Mouse (Mus musculus) megakaryocyte, embryonic 14.5 days (primary cell): ENCODE measurements at regions not wholly inside any gene's neighbourhood (a gene's known extent, or its start where the extent isn't known, plus 50 kb on each side); places are given as distances from the start of the nearest gene placed in this dataset.

Experiments
- H3K27me3 ChIP-seq: replicated peaks from 2 replicates; pipeline ENCODE3; 2012; ENCODE audit warnings: inconsistent platforms
- H3K36me3 ChIP-seq: replicated peaks from 2 replicates; pipeline ENCODE3; 2012; ENCODE audit warnings: low read length, inconsistent platforms, mixed read lengths
- H3K4me1 ChIP-seq: 2 replicates; pipeline ENCODE4 v1.6.1; 2012; ENCODE audit warnings: inconsistent platforms
- H3K4me3 ChIP-seq: replicated peaks from 2 replicates; pipeline ENCODE3; 2012; ENCODE audit warnings: moderate library complexity, mild to moderate bottlenecking, inconsistent platforms
- H3K9me3 ChIP-seq: 2 replicates; pipeline ENCODE4 v1.6.1; 2012; ENCODE audit warnings: inconsistent platforms
- FLI1 ChIP-seq: IDR thresholded peaks from 2 replicates; pipeline ENCODE4 v1.6.1; 2012; ENCODE audit warnings: low read length, inconsistent platforms, mixed read lengths
- GATA1 ChIP-seq: IDR thresholded peaks from 3 replicates; pipeline ENCODE4 v1.6.1; 2012; ENCODE audit warnings: mixed read lengths, low read length, inconsistent platforms, borderline replicate concordance

DNA sequence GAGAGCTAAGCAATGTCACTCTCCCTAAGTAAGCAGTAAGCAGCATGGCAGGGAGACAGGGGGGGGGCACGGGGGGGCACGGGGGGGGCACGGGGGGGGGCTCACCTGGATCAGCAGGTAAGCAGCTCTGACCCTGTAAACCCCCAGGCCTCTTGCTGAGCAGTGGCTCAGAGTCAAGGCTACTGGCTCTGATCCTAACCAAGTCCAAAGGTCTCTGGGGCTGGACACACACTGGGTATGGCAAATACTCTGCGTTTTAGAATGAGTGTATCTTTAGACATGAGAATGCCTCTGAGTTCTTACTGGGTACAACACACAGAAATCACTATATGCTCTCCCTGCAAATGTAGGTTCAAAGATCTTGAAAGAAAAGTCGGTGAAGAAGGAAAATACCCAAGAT, 136.5 kb downstream of the Barhl2 start:
- no peaks in the 10 kb centered on the region for H3K4me1 ChIP-seq
- no peak for TF ChIP-seq FLI1
- TF ChIP-seq GATA1 = no peak

GRCm38 (mm10) chr5:106321023-106321422, 136.9 kb downstream of the Barhl2 start:
- Histone ChIP-seq H3K36me3 (no peaks in the 10 kb centered on the region), H3K4me1 (no peaks in the 10 kb centered on the region)

More for the DNA sequence above, 136.5 kb downstream of the Barhl2 start:
- Histone ChIP-seq H3K27me3 (no peaks in the 10 kb centered on the region), H3K4me3 (no peak overlapping the region), H3K9me3 (no peaks in the 10 kb centered on the region), H3K36me3 (no peaks in the 10 kb centered on the region)

GRCm38 (mm10) chr5:106320039-106320438, 137.9 kb downstream of the Barhl2 start:
- Histone ChIP-seq H3K9me3 (no peaks in the 10 kb centered on the region), H3K4me1 (no peaks in the 10 kb centered on the region), H3K27me3 (no peaks in the 10 kb centered on the region), H3K36me3 (no peaks in the 10 kb centered on the region), H3K4me3 (no peak overlapping the region)
- TF ChIP-seq FLI1 = no peak
- no peak for TF ChIP-seq GATA1

More at GRCm38 (mm10) chr5:106321023-106321422, 136.9 kb downstream of the Barhl2 start:
- H3K4me3 ChIP-seq = no peak overlapping the region
- H3K27me3 ChIP-seq = no peaks in the 10 kb centered on the region
- H3K9me3 ChIP-seq = no peaks in the 10 kb centered on the region
- TF ChIP-seq FLI1 (no peak), GATA1 (no peak)

GRCm38 (mm10) chr5:106318246-106318645, 139.7 kb downstream of the Barhl2 start:
- H3K4me3 ChIP-seq = no peak overlapping the region
- no peaks in the 10 kb centered on the region for H3K9me3 ChIP-seq
- H3K36me3 ChIP-seq = no peaks in the 10 kb centered on the region
- H3K4me1 ChIP-seq = no peaks in the 10 kb centered on the region
- no peaks in the 10 kb centered on the region for H3K27me3 ChIP-seq
- TF ChIP-seq FLI1 = no peak
- TF ChIP-seq GATA1 = no peak

GRCm38 (mm10) chr5:106313874-106314273, 144.1 kb downstream of the Barhl2 start:
- no peaks in the 10 kb centered on the region for H3K4me1 ChIP-seq
- no peak for TF ChIP-seq FLI1
- no peak for TF ChIP-seq GATA1
- no peaks in the 10 kb centered on the region for H3K27me3 ChIP-seq
- no peak overlapping the region for H3K4me3 ChIP-seq
- H3K9me3 ChIP-seq = no peaks in the 10 kb centered on the region
- H3K36me3 ChIP-seq = no peaks in the 10 kb centered on the region

GRCm38 (mm10) chr5:106301372-106301771, 156.6 kb downstream of the Barhl2 start:
- Histone ChIP-seq H3K4me3 (no peak overlapping the region), H3K27me3 (no peaks in the 10 kb centered on the region), H3K9me3 (no peaks in the 10 kb centered on the region), H3K36me3 (no peaks in the 10 kb centered on the region), H3K4me1 (no peaks in the 10 kb centered on the region)
- TF ChIP-seq GATA1 (no peak), FLI1 (no peak)

GRCm38 (mm10) chr5:106296721-106297120, 161.2 kb downstream of the Barhl2 start:
- Histone ChIP-seq H3K36me3 (no peaks in the 10 kb centered on the region), H3K4me1 (no peaks in the 10 kb centered on the region), H3K27me3 (no peaks in the 10 kb centered on the region), H3K4me3 (no peak overlapping the region), H3K9me3 (no peaks in the 10 kb centered on the region)
- no peak for TF ChIP-seq GATA1
- no peak for TF ChIP-seq FLI1

GRCm38 (mm10) chr5:106295993-106296392, 162.0 kb downstream of the Barhl2 start:
- TF ChIP-seq GATA1 (no peak), FLI1 (no peak)
- H3K4me3 ChIP-seq = no peak overlapping the region
- H3K9me3 ChIP-seq = no peaks in the 10 kb centered on the region
- H3K4me1 ChIP-seq = no peaks in the 10 kb centered on the region
- no peaks in the 10 kb centered on the region for H3K36me3 ChIP-seq
- H3K27me3 ChIP-seq = no peaks in the 10 kb centered on the region

GRCm38 (mm10) chr5:106295538-106295937, 162.4 kb downstream of the Barhl2 start:
- Histone ChIP-seq H3K36me3 (no peaks in the 10 kb centered on the region), H3K4me3 (no peak overlapping the region), H3K27me3 (no peaks in the 10 kb centered on the region), H3K9me3 (no peaks in the 10 kb centered on the region), H3K4me1 (no peaks in the 10 kb centered on the region)
- no peak for TF ChIP-seq FLI1
- no peak for TF ChIP-seq GATA1

DNA sequence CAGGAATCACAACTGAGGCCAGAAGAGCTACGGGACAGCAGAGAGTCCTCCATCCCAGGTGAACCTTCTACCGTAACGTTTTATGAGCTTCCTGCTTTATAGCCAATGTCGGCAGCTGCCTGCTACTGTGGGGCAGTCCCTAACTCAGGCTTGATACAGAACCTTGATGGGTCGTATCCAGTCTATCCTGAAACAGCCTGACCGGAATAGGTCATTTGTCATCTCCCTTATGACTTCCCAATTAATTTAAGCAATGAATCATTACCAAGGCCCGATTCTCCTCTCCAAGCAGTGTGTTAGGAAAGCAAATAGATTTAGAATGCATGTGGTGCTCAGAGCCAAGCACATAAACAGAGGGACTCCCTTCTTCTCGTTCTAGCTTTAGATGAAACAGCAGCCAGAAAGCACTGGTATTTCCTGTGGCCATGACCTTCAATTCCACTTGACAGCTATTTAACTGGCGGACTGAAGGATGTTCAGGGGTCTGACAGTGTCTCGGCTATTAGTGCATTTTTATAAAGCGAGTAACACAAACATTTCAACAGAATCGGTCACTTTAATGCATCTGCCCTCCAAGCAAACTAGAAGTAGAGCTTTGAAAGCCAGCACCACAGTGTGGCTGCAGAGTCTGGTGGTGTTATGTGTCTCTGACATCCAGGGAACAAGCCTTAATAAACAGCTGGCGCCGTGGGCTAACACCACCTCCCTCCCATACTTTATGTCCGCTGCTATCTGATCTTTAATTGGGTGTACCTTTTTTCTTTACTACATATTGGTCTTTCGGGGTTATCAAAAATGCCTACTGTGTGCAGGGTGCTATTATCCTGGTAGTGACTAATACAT, 165.4 kb downstream of the Barhl2 start:
- Histone ChIP-seq H3K4me3 (no peak overlapping the region), H3K9me3 (no peaks in the 10 kb centered on the region), H3K27me3 (no peaks in the 10 kb centered on the region), H3K36me3 (no peaks in the 10 kb centered on the region), H3K4me1 (no peaks in the 10 kb centered on the region)
- no peak for TF ChIP-seq GATA1
- TF ChIP-seq FLI1 = no peak
